Mouse (Mus musculus): Measurements from ENCODE around the gene Cdiptos. TPM values are rescaled to one million over a fixed set of nuclear protein-coding genes. Genes with fewer than 3 reads are reported as not detected.

Cdiptos gene
- total and polyA plus RNA-seq, 3 experiments: 0.47 to 0.97 TPM; not detected in 1

DNA sequence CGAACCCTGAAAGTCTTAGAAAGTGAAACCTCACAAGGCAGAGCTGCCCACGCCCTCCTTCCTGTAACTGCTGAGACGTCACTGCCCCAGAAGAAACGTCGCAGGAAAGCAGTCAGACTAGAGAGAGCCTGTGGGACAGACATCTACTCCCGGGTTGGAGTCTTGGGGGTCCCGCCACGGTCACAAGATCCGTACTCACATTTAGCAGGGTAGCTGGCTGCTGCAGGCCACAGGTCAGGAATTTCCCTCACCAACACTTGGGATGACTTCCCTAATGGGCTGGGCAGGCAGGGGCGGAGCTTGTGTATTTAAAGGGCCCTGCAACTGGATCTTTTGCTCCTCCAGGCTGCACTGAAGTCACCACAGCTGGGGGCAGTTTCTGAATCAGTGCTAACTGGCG, 38.4 kb upstream of the Cdiptos start, which contains the start of gene Mvp:
Mvp (minus strand) TSS at position 302 of the 400 bp plus-strand sequence.
- H3K27ac ChIP-seq (ENCODE audit: insufficient read depth, low read depth): peak within 1 kb of the TSS; percentile 67
- TF ChIP-seq CTCF (conservative IDR thresholded peaks at IDR 0.05 in 1 of 2, IDR thresholded peaks at IDR 0.05 in 1 of 2; ENCODE audit: low read depth in 2 of 2, low read length in 2 of 2): no peak
- TF ChIP-seq MXI1 (IDR thresholded peaks at IDR 0.05; ENCODE audit: low read depth, low read length): 0 out of 2 replicates have a peak, but pooled peaks have one; percentile 33
- no peak for TF ChIP-seq PAX5 (IDR thresholded peaks at IDR 0.05; ENCODE audit: low read length)
- no peak for TF ChIP-seq KAT2A (IDR thresholded peaks at IDR 0.05; ENCODE audit: insufficient replicate concordance, low read length)
- 0 out of 2 replicates have a peak, but pooled peaks have one; percentile 35 for TF ChIP-seq TCF12 (IDR thresholded peaks at IDR 0.05; ENCODE audit: low read depth, low read length)
- TF ChIP-seq RAD21 (IDR thresholded peaks at IDR 0.05; ENCODE audit: low read depth, low read length): no peak
- TF ChIP-seq NRF1 (IDR thresholded peaks at IDR 0.05; ENCODE audit: low read depth, low read length): no peak
- peak; percentile 61 for TF ChIP-seq POLR2A (IDR thresholded peaks at IDR 0.05; ENCODE audit: low read depth, low read length)
- no peak for TF ChIP-seq ZMIZ1 (IDR thresholded peaks at IDR 0.05; ENCODE audit: low read depth, low read length)
- no peak for TF ChIP-seq ZC3H11A (IDR thresholded peaks at IDR 0.05; ENCODE audit: low read depth, low read length)
- TF ChIP-seq MAFK (IDR thresholded peaks at IDR 0.05; ENCODE audit: insufficient replicate concordance, low read length): no peak
- TF ChIP-seq RCOR1 (conservative IDR thresholded peaks at IDR 0.05; ENCODE audit: low read depth, low read length): no peak
- TF ChIP-seq HCFC1 (IDR thresholded peaks at IDR 0.05; ENCODE audit: low read depth, low read length): peak; percentile 63
- TF ChIP-seq POLR2AphosphoS2 (IDR thresholded peaks at IDR 0.05; ENCODE audit: low read depth, low read length): no peak
- TF ChIP-seq USF2 (conservative IDR thresholded peaks at IDR 0.05; ENCODE audit: low read depth, low read length): no peak
- TF ChIP-seq CHD2 (IDR thresholded peaks at IDR 0.05; ENCODE audit: low read length): no peak
- 0 out of 2 replicates have a peak, but pooled peaks have one; percentile 22 for TF ChIP-seq MAZ (IDR thresholded peaks at IDR 0.05; ENCODE audit: low read depth, low read length)
- peak; percentile 94 for TF ChIP-seq SIN3A (IDR thresholded peaks at IDR 0.05; ENCODE audit: low read length)
- TF ChIP-seq ETS1 (conservative IDR thresholded peaks at IDR 0.05; ENCODE audit: low read depth, low read length): peak; percentile 40; the same call in 1 of the 2 replicates
- TF ChIP-seq IRF4 (IDR thresholded peaks at IDR 0.05; ENCODE audit: low read depth, low read length): peak; percentile 23; the same call in 1 of the 2 replicates
- TF ChIP-seq ZKSCAN1 (IDR thresholded peaks at IDR 0.05; ENCODE audit: borderline replicate concordance, low read depth, low read length): no peak
- no peak for TF ChIP-seq USF1 (IDR thresholded peaks at IDR 0.05; ENCODE audit: low read depth, low read length)
- no peak for TF ChIP-seq EP300 (IDR thresholded peaks at IDR 0.05; ENCODE audit: low read length)
- TF ChIP-seq UBTF (IDR thresholded peaks at IDR 0.05; ENCODE audit: low read depth, low read length): no peak
- no peak for TF ChIP-seq GABPA (IDR thresholded peaks at IDR 0.05; ENCODE audit: insufficient replicate concordance, low read depth, low read length)
- peak; percentile 74 for TF ChIP-seq ELF1 (IDR thresholded peaks at IDR 0.05; ENCODE audit: low read depth, low read length)
- no peak for TF ChIP-seq CHD1 (IDR thresholded peaks at IDR 0.05; ENCODE audit: low read depth, low read length)
- no peak for TF ChIP-seq TBP (conservative IDR thresholded peaks at IDR 0.05; ENCODE audit: low read depth, low read length)
- no peak for TF ChIP-seq JUND (conservative IDR thresholded peaks at IDR 0.05; ENCODE audit: low read depth, low read length)
- no peak for TF ChIP-seq SMC3 (IDR thresholded peaks at IDR 0.05; ENCODE audit: low read depth, low read length)
- TF ChIP-seq MYC (IDR thresholded peaks at IDR 0.05; ENCODE audit: low read depth, low read length): no peak
- TF ChIP-seq JUN (IDR thresholded peaks at IDR 0.05; ENCODE audit: insufficient read depth, low read depth, low read length): no peak
- TF ChIP-seq BHLHE40 (IDR thresholded peaks at IDR 0.05; ENCODE audit: low read depth, low read length): no peak
- TF ChIP-seq E2F4 (IDR thresholded peaks at IDR 0.05; ENCODE audit: insufficient replicate concordance, low read depth, low read length): no peak
- TF ChIP-seq ZNF384 (IDR thresholded peaks at IDR 0.05; ENCODE audit: low read depth, low read length): no peak
- no peak for TF ChIP-seq MAX (IDR thresholded peaks at IDR 0.05; ENCODE audit: low read length)
- no peaks in the 10 kb centered on the region for H3K9me3 ChIP-seq (replicated peaks; ENCODE audit: low read length)
- dilution Hi-C loops (cut with MboI; ENCODE audit: extremely low pct_ligation_motif_present, extremely low pct_unique_long_range_greater_than_20kb, low sequenced_read_pairs) (no loop called here), in situ Hi-C loops (cut with MboI; ENCODE audit: low pct_ligation_motif_present, low pct_unique_long_range_greater_than_20kb, low sequenced_read_pairs) (loop anchor here (10.0 kb wide), 1 partner anchor 310 kb away; the partner anchor contains the start of gene Coro1a)
- H3K79me2 ChIP-seq (replicated peaks; ENCODE audit: control insufficient read depth, extremely low read depth, insufficient read depth, poor library complexity, severe bottlenecking): peaks cover 14% of the 10 kb centered on the region
- peaks cover 22 to 72% of the 10 kb centered on the region in 2 experiments for H3K4me1 ChIP-seq (ENCODE audit: control insufficient read depth in 1 of 2, insufficient read depth in 2 of 2)
- peaks cover 6 to 47% of the 10 kb centered on the region in 2 experiments for H3K36me3 ChIP-seq (replicated peaks in 1 of 2; ENCODE audit: control insufficient read depth in 1 of 2, insufficient read depth in 1 of 2, low read length in 1 of 2)
- H3K4me2 ChIP-seq (ENCODE audit: insufficient read depth, low read depth, poor library complexity, severe bottlenecking): peak within 1 kb of the TSS; percentile 77
- peak within 1 kb of the TSS; percentile 73 to 87 (median 75) for H3K4me3 ChIP-seq (replicated peaks in 1 of 3; ENCODE audit: low read depth in 2 of 3, low read length in 2 of 3, poor library complexity in 1 of 3)
- H3K9ac ChIP-seq (ENCODE audit: insufficient read depth, low read depth): peak within 1 kb of the TSS; percentile 87
- H3K27me3 ChIP-seq (replicated peaks): no peaks in the 10 kb centered on the region
- DNase-seq (ENCODE audit: extremely low read depth): peak; percentile 75
